Mouse (Mus musculus): ENCODE measurements around the gene T2.

Gene T2

DNA sequence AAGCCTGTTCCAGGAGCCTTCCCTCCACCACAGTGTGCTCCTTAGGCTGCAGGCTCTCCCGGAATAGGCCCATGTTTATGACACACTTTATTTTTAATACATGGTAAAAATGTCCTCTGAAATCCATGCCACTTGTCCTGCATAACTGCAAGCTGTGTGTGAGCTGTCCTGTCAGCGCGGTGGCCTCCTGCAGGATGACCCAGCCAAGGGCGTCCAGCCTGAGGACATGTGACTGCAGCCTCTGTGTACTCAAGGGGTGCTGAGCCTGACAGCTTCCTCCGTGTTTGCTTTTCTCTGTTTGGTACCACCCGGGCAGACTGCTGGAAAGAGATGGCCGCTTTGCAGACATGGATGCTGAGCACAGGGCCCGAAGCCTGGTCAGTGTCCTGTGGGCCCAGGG lies 61.1 kb downstream of the T2 start:
- no peak for DNase-seq (ENCODE audit: low spot score in 2 of 2)

- no peak for DNase-seq (ENCODE audit: low spot score in 2 of 2)
Measured at GRCm38 (mm10) chr17:8420739-8421138, 64.9 kb downstream of the T2 start.

DNA sequence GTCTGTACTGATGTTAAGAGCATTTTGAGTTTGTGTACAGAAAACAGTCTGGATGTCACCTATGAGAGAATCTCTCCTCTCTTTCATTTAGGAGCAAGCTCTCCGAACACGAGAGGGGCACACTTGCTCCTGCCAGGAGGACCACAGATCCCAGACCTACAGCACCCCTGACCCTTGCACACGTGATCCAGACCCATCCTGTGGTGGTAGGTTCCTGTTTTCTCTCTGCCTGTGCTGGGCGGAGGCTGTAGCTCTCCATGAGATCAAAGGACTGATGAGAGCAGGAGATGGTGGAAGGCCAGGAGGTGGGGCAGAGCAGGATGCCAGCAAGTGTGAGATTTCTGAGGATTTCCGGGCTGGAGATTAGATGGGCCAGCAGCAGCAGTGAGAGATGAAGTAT lies 65.7 kb downstream of the T2 start:
- DNase-seq (ENCODE audit: low spot score in 2 of 2), result no peak

DNA sequence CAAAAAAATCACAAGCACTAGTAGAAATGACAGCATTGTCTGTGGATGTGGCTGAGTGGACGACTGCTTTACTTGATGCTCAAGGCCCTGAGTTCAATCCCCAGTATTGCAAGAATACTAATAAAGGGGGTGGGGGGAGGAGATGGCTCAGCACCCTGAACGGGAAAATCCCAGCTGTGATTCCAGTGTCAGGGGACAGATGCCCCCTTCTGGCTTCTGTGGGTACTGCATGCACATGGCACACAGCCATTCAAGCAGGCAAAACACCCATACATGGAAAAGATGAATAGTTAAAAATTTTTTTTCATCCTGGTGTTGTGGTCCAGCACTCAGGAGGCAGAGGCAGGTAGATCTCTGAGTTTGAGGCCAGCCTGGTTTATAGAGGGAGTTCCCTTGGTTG lies 67.5 kb downstream of the T2 start:
- peak in 1 of 2 experiments; percentile 14 for DNase-seq (ENCODE audit: low spot score in 2 of 2)

- DNase-seq (ENCODE audit: low spot score in 2 of 2), result no peak
Measured at GRCm38 (mm10) chr17:8429436-8429835, 73.6 kb downstream of the T2 start.

DNA sequence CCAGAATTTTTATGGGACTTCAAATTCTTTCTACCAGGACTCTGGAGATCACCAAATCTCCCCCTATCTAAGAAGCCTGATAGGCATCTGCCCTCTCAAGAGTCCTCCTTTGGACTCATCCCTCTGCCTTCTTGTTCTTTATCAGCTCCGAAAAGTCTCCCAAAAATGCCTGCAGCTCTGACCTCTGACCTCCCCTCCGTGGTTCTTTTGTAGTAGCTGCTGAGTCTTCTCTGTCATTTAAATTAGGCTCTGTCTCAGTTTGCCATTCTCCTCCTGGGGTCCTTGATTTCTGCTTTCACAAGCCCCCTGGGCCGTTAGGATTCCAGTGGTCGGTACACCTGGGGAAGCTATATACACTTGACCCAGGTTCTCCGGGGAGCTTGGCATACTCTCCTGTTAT lies 74.1 kb downstream of the T2 start:
- no peak for DNase-seq (ENCODE audit: low spot score in 2 of 2)

GRCm38 (mm10) chr17:8432179-8432800 lies 76.5 kb downstream of the T2 start:
- DNase-seq (ENCODE audit: low spot score in 2 of 2), result no peak

DNA sequence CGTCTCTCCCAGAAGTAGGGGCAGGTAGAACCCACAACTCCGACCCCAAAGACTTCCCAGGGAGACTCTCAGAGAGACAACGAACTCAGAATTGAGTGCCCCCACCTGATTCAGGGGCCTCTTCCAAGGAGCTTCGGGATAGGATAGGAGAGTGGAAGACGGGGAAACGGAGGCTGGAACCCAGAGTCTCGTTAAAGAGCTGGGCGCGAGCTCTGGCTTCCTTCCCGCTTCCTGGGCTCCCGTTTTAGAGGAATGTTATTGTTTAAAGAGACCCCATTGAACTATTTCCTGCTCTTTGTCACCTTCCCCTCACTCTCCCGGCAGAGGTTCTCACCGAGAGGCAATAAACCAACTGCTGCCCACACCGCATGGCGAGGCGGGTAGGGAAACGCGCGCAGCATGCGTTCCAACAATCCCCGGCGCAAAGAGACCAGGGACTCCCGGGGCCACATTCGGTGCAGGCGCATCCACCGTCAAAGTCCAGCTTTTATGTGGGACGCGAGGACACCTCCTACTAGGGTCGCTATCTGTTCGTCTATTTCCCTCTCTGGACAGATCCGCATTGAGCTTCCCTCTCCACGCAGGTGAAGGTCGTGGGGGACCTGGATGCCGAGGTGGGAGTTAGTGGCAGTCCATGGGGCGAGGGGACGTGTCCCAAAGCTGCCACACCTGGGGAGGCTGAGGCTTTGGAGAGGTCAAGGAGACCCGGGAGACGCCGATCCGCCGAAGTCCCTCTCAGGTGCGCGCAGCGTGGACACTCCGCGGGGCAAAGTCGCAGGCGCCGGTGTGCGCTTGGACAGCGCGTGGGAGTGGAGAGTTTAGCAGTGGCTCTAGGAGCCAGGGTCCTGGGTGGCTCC lies 77.6 kb downstream of the T2 start:
- DNase-seq (ENCODE audit: low spot score in 2 of 2), result no peak

DNA sequence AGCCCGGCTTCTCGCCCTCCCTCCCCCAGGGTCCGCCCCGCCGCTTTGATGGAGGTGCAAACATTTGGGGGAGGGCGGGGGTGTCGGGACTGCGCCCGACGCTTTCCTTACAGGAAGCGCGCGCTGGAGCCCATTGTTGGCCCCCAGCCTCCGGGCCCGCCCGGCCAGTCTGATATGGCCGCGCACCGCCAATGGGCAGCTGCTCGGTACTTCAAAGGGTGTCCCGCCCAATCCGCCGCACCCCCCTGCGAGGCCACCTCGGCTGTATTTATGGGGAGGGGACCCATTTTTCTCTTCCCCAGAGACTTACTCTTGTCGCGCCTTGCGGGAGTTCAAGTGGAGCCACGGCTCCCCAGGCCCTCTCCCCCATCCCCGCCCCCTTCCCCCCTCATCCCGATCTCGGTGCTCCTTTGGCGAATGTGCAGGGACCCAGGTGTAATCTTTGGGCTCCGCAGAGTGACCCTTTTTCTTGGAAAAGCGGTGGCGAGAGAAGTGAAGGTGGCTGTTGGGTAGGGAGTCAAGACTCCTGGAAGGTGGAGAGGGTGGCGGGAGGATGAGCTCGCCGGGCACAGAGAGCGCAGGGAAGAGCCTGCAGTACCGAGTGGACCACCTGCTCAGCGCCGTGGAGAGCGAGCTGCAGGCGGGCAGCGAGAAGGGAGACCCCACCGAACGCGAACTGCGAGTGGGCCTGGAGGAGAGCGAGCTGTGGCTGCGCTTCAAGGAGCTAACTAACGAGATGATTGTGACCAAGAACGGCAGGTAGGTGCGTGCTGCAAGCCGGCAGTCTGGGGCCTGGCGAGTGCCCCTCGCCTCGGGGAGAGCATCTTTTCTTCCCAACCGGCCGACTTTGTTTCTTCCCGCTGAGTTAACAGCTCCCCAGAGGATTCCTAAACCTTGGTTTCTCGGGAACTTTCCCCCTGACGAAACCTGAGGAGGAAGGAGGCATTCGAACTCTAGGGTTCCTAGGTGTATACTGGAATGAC lies 78.5 kb downstream of the T2 start, which contains the start of gene T:
T (plus strand) TSS at position 446 of the 983 bp plus-strand sequence.
- DNase-seq (ENCODE audit: low spot score in 2 of 2), result no peak

DNA sequence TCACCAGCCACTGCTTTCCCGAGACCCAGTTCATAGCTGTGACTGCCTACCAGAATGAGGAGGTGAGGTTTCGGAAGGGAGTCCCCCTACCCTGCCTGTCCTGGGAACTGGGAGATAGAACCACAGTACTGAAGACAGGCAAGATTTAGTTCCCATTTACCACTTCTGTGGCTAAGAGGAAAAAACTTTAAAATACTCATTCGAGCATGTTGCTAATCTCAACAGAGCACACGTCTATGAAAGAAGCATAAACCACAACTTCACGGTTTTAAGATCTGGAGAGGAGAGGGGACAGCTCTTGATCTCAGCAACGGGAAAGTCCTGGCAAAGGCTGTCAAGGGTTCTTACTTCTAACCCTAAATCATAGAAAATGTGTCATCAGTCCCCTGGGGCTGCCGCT lies 80.4 kb downstream of the T2 start:
- no peak for DNase-seq (ENCODE audit: low spot score in 2 of 2)

- no peak for DNase-seq (ENCODE audit: low spot score in 2 of 2)
Measured at GRCm38 (mm10) chr17:8444062-8444461, 88.3 kb downstream of the T2 start.

- no peak for DNase-seq (ENCODE audit: low spot score in 2 of 2)
Measured at GRCm38 (mm10) chr17:8447676-8448192, 91.9 kb downstream of the T2 start.

GRCm38 (mm10) chr17:8448324-8448723 lies 92.5 kb downstream of the T2 start:
- no peak for DNase-seq (ENCODE audit: low spot score in 2 of 2)

DNA sequence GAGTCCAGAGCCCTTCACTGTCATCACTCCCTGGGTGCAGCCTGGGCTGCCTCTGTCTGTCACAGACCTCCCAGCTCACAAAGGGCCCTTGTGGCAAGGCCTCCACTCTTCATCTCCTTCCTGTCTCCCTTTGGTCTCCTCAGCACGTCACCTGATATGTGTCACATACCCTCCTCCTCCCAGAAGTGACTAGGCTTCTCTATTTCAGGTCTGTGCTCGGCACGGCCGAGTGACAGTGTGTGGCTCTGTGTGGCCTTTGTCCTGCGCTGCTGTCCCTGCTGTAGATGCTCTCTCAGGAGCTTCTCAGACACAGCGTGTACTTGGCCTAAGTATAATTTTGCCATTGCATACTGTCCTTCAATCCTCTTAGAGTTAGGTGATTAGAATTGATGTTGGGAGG lies 99.4 kb downstream of the T2 start:
- DNase-seq (ENCODE audit: low spot score in 2 of 2), result no peak

GRCm38 (mm10) chr17:8455601-8456000 lies 99.8 kb downstream of the T2 start:
- no peak for DNase-seq (ENCODE audit: low spot score in 2 of 2)

- DNase-seq (ENCODE audit: low spot score in 2 of 2), result no peak
Measured at GRCm38 (mm10) chr17:8456856-8457460, 101.2 kb downstream of the T2 start.

- DNase-seq (ENCODE audit: low spot score in 2 of 2), result peak in 1 of 2 experiments; percentile 33
Measured at GRCm38 (mm10) chr17:8461568-8461967, 105.8 kb downstream of the T2 start.

DNA sequence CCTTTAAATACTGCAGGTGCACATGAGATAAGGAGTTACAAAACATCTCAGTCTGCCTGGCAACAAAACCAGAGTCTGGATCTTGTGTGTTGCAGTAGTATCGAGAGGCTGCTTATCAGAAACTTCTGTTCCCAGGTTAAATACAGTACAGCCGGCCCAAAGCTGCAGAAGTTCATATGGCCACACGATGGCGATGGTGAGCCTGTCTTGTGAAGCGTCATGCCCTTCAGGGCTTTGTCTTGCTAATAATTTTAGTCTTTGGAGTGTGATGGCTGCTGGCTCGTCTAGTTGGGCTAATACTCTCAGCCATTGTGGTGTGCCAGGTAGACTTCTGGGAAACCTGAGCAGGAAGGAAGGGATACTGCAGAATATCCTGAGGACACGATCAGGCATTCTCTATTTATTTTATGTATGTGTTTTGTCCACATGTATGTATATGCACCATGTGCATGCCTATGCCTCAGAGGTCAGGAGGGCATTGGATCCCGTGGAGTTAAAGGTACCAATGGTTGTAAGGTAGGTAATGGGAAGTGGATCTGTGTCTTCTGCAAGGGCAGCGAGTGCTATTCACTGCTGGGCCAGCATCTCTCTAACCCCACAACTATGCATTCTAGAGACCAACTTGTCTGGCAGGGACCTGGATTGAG lies 107.8 kb downstream of the T2 start:
- DNase-seq (ENCODE audit: low spot score in 2 of 2), result peak; percentile 51 to 62

DNA sequence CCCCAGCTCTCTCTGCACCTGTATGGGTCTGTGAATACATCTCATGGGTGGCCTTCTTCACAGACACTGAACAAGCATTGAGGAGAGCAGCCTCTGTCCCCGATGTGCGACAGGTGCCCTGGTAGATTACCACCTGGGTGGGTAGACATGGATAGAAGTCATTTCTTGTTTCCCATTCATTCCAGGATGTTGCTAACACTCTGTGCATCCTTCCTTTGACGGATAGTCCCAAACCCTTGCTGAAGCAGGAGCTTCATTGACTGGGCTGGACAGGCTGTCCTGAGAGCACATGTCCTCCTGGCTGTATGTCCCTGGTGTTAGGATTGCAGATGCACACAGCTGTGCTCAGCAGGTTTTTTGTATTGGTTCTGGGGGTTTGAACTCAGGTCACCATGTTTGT lies 112.0 kb downstream of the T2 start:
- no peak for DNase-seq (ENCODE audit: low spot score in 2 of 2)

GRCm38 (mm10) chr17:8468716-8469344 lies 113.0 kb downstream of the T2 start:
- peak; percentile 85 to 92 for DNase-seq (ENCODE audit: low spot score in 2 of 2)
